Mouse (Mus musculus) heart, embryonic 16.5 days (tissue): ENCODE results near the gene Mcub. TPM values are rescaled to one million over a fixed set of nuclear protein-coding genes. Genes with fewer than 3 reads are reported as not detected.
A peak's percentile ranks its signal among the peaks of the same experiment; 100 is the strongest.

ENCODE experiments used
- ATAC-seq: fragments of 200-750 bp; cut with Nextera tagmentation; replicated peaks from 2 replicates; pipeline ENCODE4 v1.8.0; 2017; ENCODE audit warnings: moderate number of reproducible peaks; ENCODE audit not compliant: insufficient read depth, low FRiP score; ENCODE audit errors: extremely low read depth
- H3K27ac ChIP-seq: fragments of 300-500 bp; sonication (generic); 2 replicates; pipeline ENCODE4 v1.5.1; 2014; ENCODE audit warnings: mild to moderate bottlenecking, low read length, control low read depth, moderate library complexity
- H3K27me3 ChIP-seq: fragments of 300-500 bp; sonication (generic); 2 replicates; pipeline ENCODE4 v1.6.1; 2014; ENCODE audit warnings: low read length, mixed read lengths; ENCODE audit not compliant: control insufficient read depth, insufficient read depth
- H3K36me3 ChIP-seq: fragments of 300-500 bp; sonication (generic); 2 replicates; pipeline ENCODE4 v1.6.1; 2014; ENCODE audit not compliant: control insufficient read depth, insufficient read depth
- H3K4me1 ChIP-seq: fragments of 300-500 bp; sonication (generic); 2 replicates; pipeline ENCODE4 v1.6.1; 2014; ENCODE audit warnings: low read length, mixed read lengths; ENCODE audit not compliant: control insufficient read depth, insufficient read depth
- H3K4me2 ChIP-seq: fragments of 300-500 bp; sonication (generic); 2 replicates; pipeline ENCODE4 v1.6.1; 2014; ENCODE audit warnings: low read depth, mild to moderate bottlenecking, control low read depth, low read length
- H3K4me3 ChIP-seq: fragments of 300-500 bp; sonication (generic); 2 replicates; pipeline ENCODE4 v1.5.1; 2014; ENCODE audit warnings: mild to moderate bottlenecking, control low read depth, low read length
- H3K9ac ChIP-seq: fragments of 300-500 bp; sonication (generic); 2 replicates; pipeline ENCODE4 v1.6.1; 2014; ENCODE audit warnings: low read length, control low read depth
- H3K9me3 ChIP-seq: fragments of 300-500 bp; sonication (generic); replicated peaks from 2 replicates; pipeline ENCODE4 v1.6.1; 2016; ENCODE audit warnings: low read length; ENCODE audit not compliant: control insufficient read depth
- WGBS: fragments of 180-500 bp; shearing (Covaris S2); extraction: QIAGEN DNeasy Blood & Tissue Kit; methylation state at CpG from one replicate; pipeline ENCODE4 v1.1.7; 2014; 5-methylcytosine and 5-hydroxymethylcytosine counted together
- polyA plus RNA-seq: library from polyadenylated mRNA; unstranded; fragments of >200 nt; fragmentation: Nextera tagmentation; extraction: Ambion mirVana; gene quantifications from 2 replicates; pipeline ENCODE4 v1.2.1, GENCODE M21; 2015

Gene Mcub
- polyA plus RNA-seq, 1 experiment from 2014 or later = 12.4 TPM

- Histone ChIP-seq H3K27me3 (no peaks in the 10 kb centered on the region), H3K4me2 (no peak overlapping the region), H3K4me3 (no peak overlapping the region), H3K4me1 (no peaks in the 10 kb centered on the region), H3K36me3 (peaks cover 11% of the 10 kb centered on the region), H3K27ac (no peak overlapping the region), H3K9me3 (no peaks in the 10 kb centered on the region), H3K9ac (no peak overlapping the region)
- ATAC-seq = no peak
- WGBS = 72% methylated on average over 3 of the region's 3 CpGs
Observed at GRCm38 (mm10) chr3:129917424-129917823, 52.6 kb downstream of the Mcub start.

DNA sequence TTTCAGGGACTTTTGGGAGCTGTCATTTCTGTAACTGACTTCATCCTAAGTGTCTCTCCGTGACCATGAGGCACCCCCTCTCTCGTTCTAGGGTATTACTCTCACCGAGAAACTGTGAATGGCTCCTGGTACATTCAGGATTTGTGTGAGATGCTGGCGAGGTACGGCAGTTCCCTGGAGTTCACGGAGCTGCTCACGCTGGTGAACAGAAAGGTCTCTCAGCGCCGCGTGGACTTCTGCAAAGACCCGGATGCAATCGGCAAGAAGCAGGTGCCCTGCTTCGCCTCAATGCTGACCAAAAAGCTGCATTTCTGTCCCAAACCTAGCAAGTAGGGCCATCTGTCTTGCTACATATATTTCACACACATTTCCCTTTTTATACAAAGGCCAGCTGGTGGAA, 56.8 kb downstream of the Mcub start:
- Histone ChIP-seq H3K9me3 (no peaks in the 10 kb centered on the region), H3K27me3 (no peaks in the 10 kb centered on the region), H3K4me1 (no peaks in the 10 kb centered on the region), H3K4me3 (no peak overlapping the region), H3K27ac (no peak overlapping the region), H3K36me3 (peaks cover 41% of the 10 kb centered on the region), H3K9ac (no peak overlapping the region), H3K4me2 (no peak overlapping the region)
- WGBS = 93% methylated on average over 13 of the region's 13 CpGs
- no peak for ATAC-seq

DNA sequence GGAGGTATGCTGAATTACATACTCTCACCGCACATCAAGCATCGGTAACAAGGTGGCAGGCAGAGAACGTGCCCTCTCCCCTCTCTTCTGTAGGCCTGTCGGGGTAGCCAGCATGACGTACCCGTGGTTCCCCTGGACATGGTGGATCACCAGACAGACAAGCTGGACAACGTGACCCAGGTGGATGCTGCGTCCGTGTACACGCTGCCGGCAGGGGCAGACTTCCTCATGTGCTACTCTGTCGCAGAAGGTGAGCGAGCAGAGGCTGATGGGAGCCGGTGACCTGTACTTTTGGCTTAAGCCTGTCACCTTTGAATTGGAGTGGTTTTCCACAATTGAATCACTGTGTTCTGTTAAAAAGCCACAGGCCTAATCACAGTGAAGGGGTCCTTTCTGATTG, 58.0 kb downstream of the Mcub start:
- Histone ChIP-seq H3K9me3 (no peaks in the 10 kb centered on the region), H3K27me3 (no peaks in the 10 kb centered on the region), H3K4me3 (no peak overlapping the region), H3K4me2 (no peak overlapping the region), H3K36me3 (peaks cover 42% of the 10 kb centered on the region), H3K4me1 (no peaks in the 10 kb centered on the region), H3K27ac (no peak overlapping the region), H3K9ac (no peak overlapping the region)
- 90% methylated on average over 14 of the region's 14 CpGs for WGBS
- no peak for ATAC-seq

- Histone ChIP-seq H3K27me3 (no peaks in the 10 kb centered on the region), H3K4me1 (peaks cover 12% of the 10 kb centered on the region), H3K9ac (no peak overlapping the region), H3K4me3 (no peak overlapping the region), H3K4me2 (no peak overlapping the region), H3K27ac (no peak overlapping the region), H3K36me3 (peaks cover 20% of the 10 kb centered on the region), H3K9me3 (no peaks in the 10 kb centered on the region)
- WGBS = 75% methylated on average over 7 of the region's 7 CpGs
- ATAC-seq = no peak
Observed at GRCm38 (mm10) chr3:129904381-129905132, 65.4 kb downstream of the Mcub start.

GRCm38 (mm10) chr3:129903866-129904265, 66.1 kb downstream of the Mcub start:
- 80% methylated on average over 8 of the region's 8 CpGs for WGBS
- ATAC-seq = no peak
- no peaks in the 10 kb centered on the region for H3K9me3 ChIP-seq
- H3K27ac ChIP-seq = no peak overlapping the region
- H3K27me3 ChIP-seq = no peaks in the 10 kb centered on the region
- peaks cover 12% of the 10 kb centered on the region for H3K4me1 ChIP-seq
- H3K36me3 ChIP-seq = peaks cover 15% of the 10 kb centered on the region
- no peak overlapping the region for H3K4me2 ChIP-seq
- H3K9ac ChIP-seq = no peak overlapping the region
- H3K4me3 ChIP-seq = no peak overlapping the region

DNA sequence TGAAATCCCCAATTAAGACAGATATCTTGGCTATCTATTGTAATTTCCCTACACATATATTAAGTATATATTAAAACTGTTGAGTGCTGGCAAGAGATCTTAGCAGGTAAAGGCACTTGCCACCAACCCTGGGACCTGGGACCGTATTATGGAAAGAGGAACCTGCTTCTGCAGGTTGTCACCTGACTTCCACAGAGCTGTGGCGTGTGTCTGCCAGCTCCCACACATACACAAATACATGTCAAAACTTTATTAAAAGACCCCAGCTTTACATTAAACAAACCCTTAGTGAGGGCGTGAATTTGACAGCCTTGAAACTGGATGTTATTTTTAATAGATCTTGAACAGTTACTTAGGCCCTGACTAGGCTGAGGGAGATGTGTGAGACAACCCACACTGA, 66.6 kb downstream of the Mcub start:
- Histone ChIP-seq H3K27ac (no peak overlapping the region), H3K4me3 (no peak overlapping the region), H3K9ac (no peak overlapping the region), H3K4me1 (peaks cover 12% of the 10 kb centered on the region), H3K36me3 (peaks cover 10% of the 10 kb centered on the region), H3K27me3 (no peaks in the 10 kb centered on the region), H3K9me3 (no peaks in the 10 kb centered on the region), H3K4me2 (no peak overlapping the region)
- no peak for ATAC-seq
- 83% methylated on average over 3 of the region's 3 CpGs for WGBS

- peak within 1 kb of the TSS; percentile 80 for H3K9ac ChIP-seq
- peak; percentile 93 for ATAC-seq
- H3K4me3 ChIP-seq = peak within 1 kb of the TSS; percentile 67
- no peaks in the 10 kb centered on the region for H3K9me3 ChIP-seq
- peaks cover 12% of the 10 kb centered on the region for H3K4me1 ChIP-seq
- under 1% methylated on average over 34 of the region's 34 CpGs for WGBS
- H3K27me3 ChIP-seq = no peaks in the 10 kb centered on the region
- H3K27ac ChIP-seq = peak within 1 kb of the TSS; percentile 81
- H3K36me3 ChIP-seq = peaks cover 8% of the 10 kb centered on the region
- peak within 1 kb of the TSS; percentile 87 for H3K4me2 ChIP-seq
Observed at GRCm38 (mm10) chr3:129901271-129901809, 68.7 kb downstream of the Mcub start, which contains the start of gene Casp6. TSS of gene Casp6 (plus strand) at chr3:129901425.

- no peak for ATAC-seq
- Histone ChIP-seq H3K36me3 (0 out of 2 replicates have a peak, but pooled peaks cover 2% of the 10 kb centered on the region), H3K4me3 (no peak overlapping the region), H3K9me3 (no peaks in the 10 kb centered on the region), H3K4me1 (peaks cover 12% of the 10 kb centered on the region), H3K4me2 (no peak overlapping the region), H3K9ac (no peak overlapping the region), H3K27ac (no peak overlapping the region), H3K27me3 (no peaks in the 10 kb centered on the region)
- 63% methylated on average over 4 of the region's 4 CpGs for WGBS
Observed at GRCm38 (mm10) chr3:129898886-129899285, 71.1 kb downstream of the Mcub start.

GRCm38 (mm10) chr3:129896591-129896990, 73.4 kb downstream of the Mcub start:
- Histone ChIP-seq H3K27ac (no peak overlapping the region), H3K4me2 (no peak overlapping the region), H3K9ac (no peak overlapping the region), H3K4me1 (no peaks in the 10 kb centered on the region), H3K4me3 (no peak overlapping the region), H3K9me3 (no peaks in the 10 kb centered on the region), H3K36me3 (peaks cover 10% of the 10 kb centered on the region; the same call in 1 of the 2 replicates), H3K27me3 (no peaks in the 10 kb centered on the region)
- WGBS = 43% methylated on average over 6 of the region's 6 CpGs
- ATAC-seq = no peak
